Mouse (Mus musculus) layer of hippocampus, postnatal 36 days (tissue): Measurements from ENCODE around the gene Chpf. TPM values are rescaled to one million over a fixed set of nuclear protein-coding genes. Genes with fewer than 3 reads are reported as not detected.

Experiments used
- DNase-seq, 2 experiments: peaks; one replicate each; pipeline ENCODE4 v3.0.0; 2022
- total RNA-seq, 2 experiments: library from RNA; stranded (reverse); gene quantifications; 2 replicates each; pipeline ENCODE4 v1.2.3; 2021

Chpf gene
- total RNA-seq, 2 experiments from 2014 or later: 76.8 to 82.8 TPM

GRCm38 (mm10) chr1:75498897-75499296 lies 19.8 kb upstream of the Chpf start:
- no peak for DNase-seq

- no peak for DNase-seq
Observed at GRCm38 (mm10) chr1:75494878-75495548, 15.9 kb upstream of the Chpf start.

GRCm38 (mm10) chr1:75492579-75493170 lies 13.6 kb upstream of the Chpf start:
- no peak for DNase-seq

- no peak for DNase-seq
Observed at GRCm38 (mm10) chr1:75490785-75491551, 11.9 kb upstream of the Chpf start.

- peak; percentile 47 to 50 for DNase-seq
Observed at GRCm38 (mm10) chr1:75487405-75488161, 8.5 kb upstream of the Chpf start.

- no peak for DNase-seq
Observed at GRCm38 (mm10) chr1:75487040-75487404, 7.9 kb upstream of the Chpf start.

GRCm38 (mm10) chr1:75486561-75486960 lies 7.5 kb upstream of the Chpf start:
- DNase-seq: no peak

- DNase-seq: peak in 1 of 2 experiments; percentile 23
Observed at GRCm38 (mm10) chr1:75480735-75481134, 1.6 kb upstream of the Chpf start.

GRCm38 (mm10) chr1:75480036-75480435 lies 929 bp upstream of the Chpf start:
- DNase-seq: no peak

- DNase-seq: peak in 1 of 2 experiments; percentile 35
Observed at GRCm38 (mm10) chr1:75479635-75479989, 505 bp upstream of the Chpf start.

GRCm38 (mm10) chr1:75478497-75478896 lies 610 bp downstream of the Chpf start:
- no peak for DNase-seq

- peak in 1 of 2 experiments; percentile 29 for DNase-seq
Observed at GRCm38 (mm10) chr1:75477966-75478290, 1.2 kb downstream of the Chpf start.

- DNase-seq: peak; percentile 79 to 86
Observed at GRCm38 (mm10) chr1:75477264-75477965, 1.7 kb downstream of the Chpf start.

- no peak for DNase-seq
Observed at GRCm38 (mm10) chr1:75476441-75476840, 2.7 kb downstream of the Chpf start.

- DNase-seq: no peak
Observed at GRCm38 (mm10) chr1:75469287-75469825, 9.8 kb downstream of the Chpf start.

GRCm38 (mm10) chr1:75467215-75467927 lies 11.7 kb downstream of the Chpf start:
- DNase-seq: peak; percentile 81 to 84

GRCm38 (mm10) chr1:75463652-75464204 lies 15.4 kb downstream of the Chpf start:
- DNase-seq: no peak

GRCm38 (mm10) chr1:75462636-75463035 lies 16.5 kb downstream of the Chpf start:
- no peak for DNase-seq

GRCm38 (mm10) chr1:75460297-75460696 lies 18.8 kb downstream of the Chpf start:
- no peak for DNase-seq

GRCm38 (mm10) chr1:75458789-75459684 lies 20.1 kb downstream of the Chpf start:
- DNase-seq: peak in 1 of 2 experiments; percentile 46
